Mouse (Mus musculus): ENCODE measurements around the gene Psmd13. TPM values are rescaled to one million over a fixed set of nuclear protein-coding genes. Genes with fewer than 3 reads are reported as not detected.

The Psmd13 gene
- total and polyA plus RNA-seq, 3 experiments = 165 to 215 TPM; not detected in 1

DNA sequence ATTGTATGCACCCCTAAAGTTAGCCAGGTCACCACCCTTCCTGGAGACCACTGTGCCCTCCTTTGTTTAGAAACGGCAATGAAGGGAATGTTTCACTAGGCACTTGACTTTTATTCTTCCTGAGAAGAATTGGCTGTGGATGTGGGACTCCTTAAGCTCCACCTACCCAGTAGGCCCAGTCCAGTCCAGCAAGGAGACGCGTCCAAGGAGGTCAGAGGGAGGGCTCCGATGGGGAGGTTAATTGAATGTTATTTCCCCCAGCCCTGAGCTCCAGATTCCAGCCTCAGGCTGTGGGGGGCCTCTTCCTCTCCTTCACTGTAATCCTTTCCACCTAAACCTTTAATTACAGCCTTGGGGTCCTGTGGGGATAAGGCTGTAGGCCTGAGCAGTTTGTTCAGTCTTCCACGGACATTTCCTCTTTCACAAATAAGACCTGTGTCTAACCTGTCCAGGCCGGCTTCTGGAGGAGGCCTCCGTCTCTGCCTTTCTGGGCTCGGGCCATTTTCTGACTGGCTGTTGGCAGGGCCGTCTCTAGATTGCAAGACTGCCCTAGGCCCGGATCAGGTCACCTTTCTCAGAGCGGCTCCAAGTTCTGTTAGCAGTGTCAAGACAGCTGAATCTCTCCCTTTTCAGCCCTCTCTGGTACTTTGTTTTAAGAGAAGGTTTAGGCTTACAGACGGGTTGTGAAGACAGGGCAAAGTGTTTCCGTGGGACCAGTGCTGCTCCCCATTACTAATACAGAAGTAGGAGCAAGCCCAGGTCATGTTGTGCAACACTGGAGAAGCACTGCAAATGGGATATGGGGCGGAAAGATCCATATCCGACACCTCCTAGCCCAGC is 20.5 kb downstream of the Psmd13 start (continued):
- no peak for TF ChIP-seq USF1 (IDR thresholded peaks at IDR 0.05; ENCODE audit: low read depth, low read length)
- TF ChIP-seq POLR2A (IDR thresholded peaks at IDR 0.05; ENCODE audit: control insufficient read depth in 1 of 2, insufficient read depth in 1 of 2, low read depth in 1 of 2, low read length in 2 of 2, poor library complexity in 1 of 2) = no peak
- TF ChIP-seq KAT2A (conservative IDR thresholded peaks at IDR 0.05; ENCODE audit: low read depth, low read length) = no peak

GRCm38 (mm10) chr7:140903212-140903611 is 21.4 kb downstream of the Psmd13 start:
- no peak overlapping the region for H3K27ac ChIP-seq (ENCODE audit: control insufficient read depth, low read depth, low read length)
- peak; percentile 89 for TF ChIP-seq MYC (IDR thresholded peaks at IDR 0.05; ENCODE audit: low read depth, low read length)
- no peak for TF ChIP-seq RCOR1 (IDR thresholded peaks at IDR 0.05; ENCODE audit: low read depth, low read length)
- TF ChIP-seq MXI1 (IDR thresholded peaks at IDR 0.05; ENCODE audit: low read depth, low read length) = peak; percentile 51; the same call in 1 of the 2 replicates
- peak; percentile 89 for TF ChIP-seq ZC3H11A (IDR thresholded peaks at IDR 0.05; ENCODE audit: low read depth, low read length)
- TF ChIP-seq BHLHE40 (IDR thresholded peaks at IDR 0.05; ENCODE audit: borderline replicate concordance, low read depth, low read length) = peak; percentile 73; the same call in 1 of the 2 replicates
- TF ChIP-seq KAT2A (conservative IDR thresholded peaks at IDR 0.05; ENCODE audit: low read depth, low read length) = no peak
- TF ChIP-seq CTCF (IDR thresholded peaks at IDR 0.05 in 2 of 3, conservative IDR thresholded peaks at IDR 0.05 in 1 of 3; ENCODE audit: control insufficient read depth in 1 of 3, insufficient read depth in 1 of 3, low read depth in 2 of 3, low read length in 3 of 3, poor library complexity in 1 of 3, severe bottlenecking in 1 of 3) = peak; percentile 94 to 96 (median 94)
- peak; percentile 41; the same call in 1 of the 2 replicates for TF ChIP-seq SIN3A (IDR thresholded peaks at IDR 0.05; ENCODE audit: low read length)
- TF ChIP-seq MAX (IDR thresholded peaks at IDR 0.05; ENCODE audit: low read length) = peak; percentile 78
- TF ChIP-seq TBP (IDR thresholded peaks at IDR 0.05; ENCODE audit: low read depth, low read length) = no peak
- TF ChIP-seq RAD21 (IDR thresholded peaks at IDR 0.05; ENCODE audit: low read depth, low read length) = peak; percentile 98
- peak; percentile 98 for TF ChIP-seq SMC3 (IDR thresholded peaks at IDR 0.05; ENCODE audit: low read depth, low read length)
- no peaks in the 10 kb centered on the region for H3K4me1 ChIP-seq (ENCODE audit: control insufficient read depth in 1 of 2, insufficient read depth in 2 of 2, low read length in 2 of 2)
- no peak overlapping the region for H3K4me3 ChIP-seq (ENCODE audit: control insufficient read depth in 1 of 2, insufficient read depth in 1 of 2, low read depth in 2 of 2, low read length in 2 of 2)
- DNase-seq (ENCODE audit: low read depth, low spot score) = peak; percentile 70
- no peaks in the 10 kb centered on the region for H3K9me3 ChIP-seq (replicated peaks; ENCODE audit: insufficient read depth, low read length)
- H3K36me3 ChIP-seq (ENCODE audit: control insufficient read depth in 1 of 2, insufficient read depth in 2 of 2, low read length in 2 of 2) = no peaks in the 10 kb centered on the region
- peak overlapping the region; percentile 12; the same call in 1 of the 2 replicates for H3K9ac ChIP-seq (ENCODE audit: control insufficient read depth, low read depth, low read length, poor library complexity, severe bottlenecking)
- H3K79me2 ChIP-seq (ENCODE audit: control insufficient read depth, insufficient read depth, low read length, poor library complexity) = no peaks in the 10 kb centered on the region
- H3K27me3 ChIP-seq (ENCODE audit: control insufficient read depth in 1 of 2, insufficient read depth in 2 of 2, low read length in 2 of 2) = no peaks in the 10 kb centered on the region

DNA sequence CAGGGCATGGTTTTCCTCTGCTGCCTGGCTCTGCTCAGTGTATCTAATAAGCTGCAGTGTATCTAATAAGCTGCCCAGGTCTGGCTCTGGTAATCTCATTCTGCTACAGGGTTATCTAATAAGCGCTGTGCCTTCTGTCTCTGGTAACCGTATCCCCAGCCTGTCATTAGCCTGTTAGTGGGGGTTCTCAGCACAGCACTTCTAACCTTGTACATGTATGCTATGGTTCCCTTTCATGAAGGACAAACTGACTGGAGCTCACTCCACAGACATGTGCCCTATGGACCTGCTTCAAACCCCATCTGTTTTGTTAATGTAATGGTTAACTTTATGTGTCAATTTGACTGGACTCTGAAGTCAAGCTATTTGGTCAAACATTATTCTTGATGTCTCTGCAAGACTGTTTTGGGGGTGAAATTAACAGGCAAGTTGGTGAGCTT is 23.9 kb downstream of the Psmd13 start:
- Histone ChIP-seq H3K36me3 (ENCODE audit: control insufficient read depth in 1 of 2, insufficient read depth in 2 of 2, low read length in 2 of 2) (no peaks in the 10 kb centered on the region), H3K4me1 (ENCODE audit: control insufficient read depth in 1 of 2, insufficient read depth in 2 of 2, low read length in 2 of 2) (no peaks in the 10 kb centered on the region), H3K4me3 (ENCODE audit: control insufficient read depth in 1 of 2, insufficient read depth in 1 of 2, low read depth in 2 of 2, low read length in 2 of 2) (no peak overlapping the region), H3K27ac (ENCODE audit: control insufficient read depth, low read depth, low read length) (no peak overlapping the region), H3K9ac (ENCODE audit: control insufficient read depth, low read depth, low read length, poor library complexity, severe bottlenecking) (no peak overlapping the region), H3K79me2 (ENCODE audit: control insufficient read depth, insufficient read depth, low read length, poor library complexity) (no peaks in the 10 kb centered on the region), H3K9me3 (replicated peaks; ENCODE audit: insufficient read depth, low read length) (no peaks in the 10 kb centered on the region), H3K27me3 (ENCODE audit: control insufficient read depth in 1 of 2, insufficient read depth in 2 of 2, low read length in 2 of 2) (no peaks in the 10 kb centered on the region)
- TF ChIP-seq CHD2 (IDR thresholded peaks at IDR 0.05; ENCODE audit: low read length) = no peak
- TF ChIP-seq SIN3A (IDR thresholded peaks at IDR 0.05; ENCODE audit: low read length) = no peak
- no peak for TF ChIP-seq JUND (IDR thresholded peaks at IDR 0.05; ENCODE audit: low read depth, low read length)
- TF ChIP-seq EP300 (IDR thresholded peaks at IDR 0.05; ENCODE audit: low read depth in 1 of 2, low read length in 2 of 2) = no peak
- TF ChIP-seq MAZ (IDR thresholded peaks at IDR 0.05; ENCODE audit: low read depth, low read length) = no peak
- peak; percentile 37 for DNase-seq (ENCODE audit: low read depth, low spot score)
